Mouse (Mus musculus): ENCODE measurements around the gene Cstl1. TPM values are rescaled to one million over a fixed set of nuclear protein-coding genes. Genes with fewer than 3 reads are reported as not detected.

Cstl1 gene
- total RNA-seq, 2 experiments from 2014 or later, result 0.50 TPM; not detected in 1

Other genes starting within 250 kb of the Cstl1 start
- gene Nxt1, start 77.8 kb upstream of the Cstl1 start, total RNA-seq (2021), result 10 to 100 TPM; 17.9 TPM
- 10 to 100 TPM; 29.7 to 30.4 TPM for gene Gzf1, start 69.3 kb upstream of the Cstl1 start, total RNA-seq (2021)
- gene Napb, start 17.9 kb upstream of the Cstl1 start, total RNA-seq (2021), result 1 to 10 TPM; 5.6 to 6.0 TPM
- gene Cst11, start 21.1 kb downstream of the Cstl1 start, total RNA-seq (2021), result not detected
- not detected for gene 8030411F24Rik, start 31.7 kb downstream of the Cstl1 start, total RNA-seq (2021)
- not detected for gene Cst12, start 39.0 kb downstream of the Cstl1 start, total RNA-seq (2021)
- 10 to 100 TPM in 1 of 2 experiments, 1 to 10 TPM in 1; 1.6 to 84.7 TPM for gene Cst8, start 48.4 kb downstream of the Cstl1 start, total RNA-seq (2021)
- gene Cst13, start 69.7 kb downstream of the Cstl1 start, total RNA-seq (2021), result not detected
- not detected for gene Cst9, start 84.8 kb downstream of the Cstl1 start, total RNA-seq (2021)
- 1 to 10 TPM in 1 of 2 experiments, under 1 TPM in 1; 0.76 to 1.8 TPM for gene 9230104L09Rik, start 114.7 kb downstream of the Cstl1 start, total RNA-seq (2021)
- gene Cst3, start 125.3 kb downstream of the Cstl1 start, total RNA-seq (2021), result 100 to 1,000 TPM; 915 to 993 TPM

All from adrenal gland, adult 18-20 months (tissue).